Mouse (Mus musculus) midbrain, embryonic 14.5 days (tissue): ENCODE data around the gene Oosp2. TPM values are rescaled to one million over a fixed set of nuclear protein-coding genes. Genes with fewer than 3 reads are reported as not detected.

Source experiments
- ATAC-seq: fragments of 200-750 bp; cut with Nextera tagmentation; 2 replicates; pipeline ENCODE4 v1.8.0; 2017; ENCODE audit warnings: moderate number of reproducible peaks, moderate library complexity; ENCODE audit not compliant: low FRiP score, low TSS enrichment
- DNase-seq: peaks from one replicate; pipeline ENCODE4 v3.0.0-alpha.2; 2015
- H3K27ac ChIP-seq: fragments of 300-500 bp; sonication (generic); replicated peaks from 2 replicates; pipeline ENCODE4 v1.5.1; 2014; ENCODE audit warnings: mild to moderate bottlenecking, low read depth, low read length, moderate library complexity
- H3K27me3 ChIP-seq: fragments of 300-500 bp; sonication (generic); 2 replicates; pipeline ENCODE4 v1.6.1; 2014; ENCODE audit warnings: low read length, control low read depth, mixed read lengths; ENCODE audit not compliant: control insufficient read depth, insufficient read depth
- H3K36me3 ChIP-seq: fragments of 300-500 bp; sonication (generic); 2 replicates; pipeline ENCODE4 v1.6.1; 2014; ENCODE audit warnings: low read length, control low read depth; ENCODE audit not compliant: control insufficient read depth, insufficient read depth
- H3K4me1 ChIP-seq: fragments of 300-500 bp; sonication (generic); 2 replicates; pipeline ENCODE4 v1.6.1; 2014; ENCODE audit warnings: mild to moderate bottlenecking, antibody characterized with exemption, low read length, control low read depth; ENCODE audit not compliant: control insufficient read depth, insufficient read depth
- H3K4me2 ChIP-seq: fragments of 300-500 bp; sonication (generic); 2 replicates; pipeline ENCODE4 v1.6.1; 2014; ENCODE audit warnings: mild to moderate bottlenecking, low read length, moderate library complexity
- H3K4me3 ChIP-seq: fragments of 300-500 bp; sonication (generic); replicated peaks from 2 replicates; pipeline ENCODE4 v1.5.1; 2014; ENCODE audit warnings: low read depth, low read length
- H3K9ac ChIP-seq: fragments of 300-500 bp; sonication (generic); replicated peaks from 2 replicates; pipeline ENCODE4 v1.6.1; 2014; ENCODE audit warnings: mild to moderate bottlenecking, low read length, moderate library complexity
- H3K9me3 ChIP-seq: fragments of 300-500 bp; sonication (generic); 2 replicates; pipeline ENCODE4 v1.6.1; 2016; ENCODE audit warnings: low read length, control low read depth, mixed read lengths; ENCODE audit not compliant: control insufficient read depth
- WGBS: fragments of 180-500 bp; shearing (Covaris S2); extraction: QIAGEN DNeasy Blood & Tissue Kit; methylation state at CpG from one replicate; pipeline ENCODE4 v1.1.7; 2014; 5-methylcytosine and 5-hydroxymethylcytosine counted together
- polyA plus RNA-seq: library from polyadenylated mRNA; unstranded; fragments of >200 nt; fragmentation: Nextera tagmentation; extraction: Ambion mirVana; gene quantifications from 2 replicates; pipeline ENCODE4 v1.2.1, GENCODE M21; 2014

Oosp2 gene
- polyA plus RNA-seq, 1 experiment from 2014 or later = not detected

- H3K9me3 ChIP-seq = no peaks in the 10 kb centered on the region
- H3K4me1 ChIP-seq = no peaks in the 10 kb centered on the region
- H3K27me3 ChIP-seq = no peaks in the 10 kb centered on the region
- H3K36me3 ChIP-seq = no peaks in the 10 kb centered on the region
- no peak for ATAC-seq
- no peak within 1 kb of the TSS for H3K27ac ChIP-seq
- H3K9ac ChIP-seq = no peak within 1 kb of the TSS
- H3K4me2 ChIP-seq = no peak within 1 kb of the TSS
- H3K4me3 ChIP-seq = no peak within 1 kb of the TSS
- 76% methylated on average over 1 of the region's 1 CpGs for WGBS
- DNase-seq = no peak
Measured at GRCm38 (mm10) chr19:11640732-11641131, 19.6 kb downstream of the Oosp2 start, which contains the start of gene Ms4a3. Gene Ms4a3 (minus strand): TSS chr19:11640851.

- WGBS = 82% methylated on average over 4 of the region's 4 CpGs
- H3K36me3 ChIP-seq = no peaks in the 10 kb centered on the region
- no peak for ATAC-seq
- no peak overlapping the region for H3K4me3 ChIP-seq
- no peak for DNase-seq
- H3K4me2 ChIP-seq = no peak overlapping the region
- no peaks in the 10 kb centered on the region for H3K27me3 ChIP-seq
- H3K27ac ChIP-seq = no peak overlapping the region
- H3K4me1 ChIP-seq = no peaks in the 10 kb centered on the region
- H3K9me3 ChIP-seq = no peaks in the 10 kb centered on the region
- H3K9ac ChIP-seq = no peak overlapping the region
Measured at GRCm38 (mm10) chr19:11639038-11639437, 21.3 kb downstream of the Oosp2 start.

- Histone ChIP-seq H3K4me1 (no peaks in the 10 kb centered on the region), H3K27ac (no peak overlapping the region), H3K9me3 (no peaks in the 10 kb centered on the region), H3K36me3 (no peaks in the 10 kb centered on the region), H3K4me3 (no peak overlapping the region), H3K4me2 (no peak overlapping the region), H3K27me3 (no peaks in the 10 kb centered on the region), H3K9ac (no peak overlapping the region)
- 85% methylated on average over 5 of the region's 5 CpGs for WGBS
- DNase-seq (no peak), ATAC-seq (no peak)
Measured at GRCm38 (mm10) chr19:11635572-11635971, 24.8 kb downstream of the Oosp2 start.

- H3K4me2 ChIP-seq = no peak overlapping the region
- H3K9ac ChIP-seq = no peak overlapping the region
- DNase-seq (no peak), ATAC-seq (no peak)
- H3K27me3 ChIP-seq = no peaks in the 10 kb centered on the region
- H3K4me1 ChIP-seq = no peaks in the 10 kb centered on the region
- no peak overlapping the region for H3K4me3 ChIP-seq
- 85% methylated on average over 2 of the region's 2 CpGs for WGBS
- H3K9me3 ChIP-seq = no peaks in the 10 kb centered on the region
- H3K36me3 ChIP-seq = no peaks in the 10 kb centered on the region
- H3K27ac ChIP-seq = no peak overlapping the region
Measured at GRCm38 (mm10) chr19:11634330-11634729, 26.0 kb downstream of the Oosp2 start.

- Histone ChIP-seq H3K9ac (no peak overlapping the region), H3K4me2 (no peak overlapping the region), H3K27ac (no peak overlapping the region), H3K9me3 (no peaks in the 10 kb centered on the region), H3K4me3 (no peak overlapping the region), H3K27me3 (no peaks in the 10 kb centered on the region), H3K36me3 (no peaks in the 10 kb centered on the region), H3K4me1 (no peaks in the 10 kb centered on the region)
- 92% methylated on average over 1 of the region's 1 CpGs for WGBS
- DNase-seq = no peak
- no peak for ATAC-seq
Measured at GRCm38 (mm10) chr19:11633732-11634131, 26.6 kb downstream of the Oosp2 start.

GRCm38 (mm10) chr19:11625231-11625630 is 35.1 kb downstream of the Oosp2 start:
- 88% methylated on average over 5 of the region's 5 CpGs for WGBS
- H3K27ac ChIP-seq = no peak overlapping the region
- DNase-seq = no peak
- no peak for ATAC-seq
- H3K4me1 ChIP-seq = no peaks in the 10 kb centered on the region
- H3K9me3 ChIP-seq = no peaks in the 10 kb centered on the region
- no peak overlapping the region for H3K9ac ChIP-seq
- no peaks in the 10 kb centered on the region for H3K27me3 ChIP-seq
- H3K36me3 ChIP-seq = no peaks in the 10 kb centered on the region
- H3K4me3 ChIP-seq = no peak overlapping the region
- no peak overlapping the region for H3K4me2 ChIP-seq

GRCm38 (mm10) chr19:11624800-11625199 is 35.6 kb downstream of the Oosp2 start:
- no peak for ATAC-seq
- Histone ChIP-seq H3K27me3 (no peaks in the 10 kb centered on the region), H3K36me3 (no peaks in the 10 kb centered on the region), H3K9me3 (no peaks in the 10 kb centered on the region), H3K27ac (no peak overlapping the region), H3K4me1 (no peaks in the 10 kb centered on the region), H3K9ac (no peak overlapping the region), H3K4me3 (no peak overlapping the region), H3K4me2 (no peak overlapping the region)
- DNase-seq = no peak

- H3K36me3 ChIP-seq = no peaks in the 10 kb centered on the region
- DNase-seq (no peak), ATAC-seq (no peak)
- H3K4me3 ChIP-seq = no peak within 1 kb of the TSS
- 90% methylated on average over 2 of the region's 2 CpGs for WGBS
- no peak within 1 kb of the TSS for H3K27ac ChIP-seq
- no peak within 1 kb of the TSS for H3K4me2 ChIP-seq
- no peaks in the 10 kb centered on the region for H3K4me1 ChIP-seq
- H3K27me3 ChIP-seq = no peaks in the 10 kb centered on the region
- H3K9me3 ChIP-seq = no peaks in the 10 kb centered on the region
- H3K9ac ChIP-seq = no peak within 1 kb of the TSS
Measured at GRCm38 (mm10) chr19:11623551-11623950, 36.8 kb downstream of the Oosp2 start, which contains the start of gene Ms4a2. Gene Ms4a2 (minus strand): TSS chr19:11623719.

GRCm38 (mm10) chr19:11617983-11618382 is 42.4 kb downstream of the Oosp2 start:
- Histone ChIP-seq H3K4me3 (no peak overlapping the region), H3K9me3 (no peaks in the 10 kb centered on the region), H3K4me1 (no peaks in the 10 kb centered on the region), H3K36me3 (no peaks in the 10 kb centered on the region), H3K27ac (no peak overlapping the region), H3K27me3 (no peaks in the 10 kb centered on the region), H3K9ac (no peak overlapping the region), H3K4me2 (no peak overlapping the region)
- no peak for DNase-seq
- no peak for ATAC-seq
